7 mouse cellular contexts compared by ENCODE assay signal in genomic region chr6:100483084-100483810, GRCm38 (mm10).
DNase-seq lines count a peak whose midpoint lies in the region; ATAC-seq and TF ChIP-seq lines count a peak whose summit lies in the region.

No protein-coding gene starts in this region.

- TF ChIP-seq CTCF in bone marrow macrophage, adult 2 months (IDR thresholded peaks at IDR 0.05; ENCODE audit: low read depth, low read length) = no peak

- H3K27me3 ChIP-seq in midbrain, embryonic 11.5 days (ENCODE audit: control insufficient read depth, insufficient read depth, low read length) = no peaks in the 10 kb centered on the region; the same call in 1 of the 2 replicates
- peaks cover 6% of the 10 kb centered on the region; the same call in 1 of the 2 replicates for H3K27me3 ChIP-seq in midbrain, embryonic 15.5 days (replicated peaks)
- H3K27me3 ChIP-seq in intestine, embryonic 15.5 days (replicated peaks) = no peaks in the 10 kb centered on the region

- DNase-seq in midbrain, embryonic 11.5 days (ENCODE audit: low spot score, missing footprints) = peak; percentile 72
- DNase-seq in thymus, postnatal 14 days = peak; percentile 44
- DNase-seq in layer of hippocampus, postnatal 25 days (ENCODE audit: extremely low spot score in 1 of 2, low spot score in 1 of 2) = no peak
- DNase-seq in cerebellum, postnatal 36 days = no peak

- H3K4me1 ChIP-seq in midbrain, embryonic 11.5 days (ENCODE audit: control insufficient read depth, insufficient read depth, low read length) = no peaks in the 10 kb centered on the region
- no peaks in the 10 kb centered on the region for H3K4me1 ChIP-seq in midbrain, embryonic 15.5 days
- peaks cover 41% of the 10 kb centered on the region for H3K4me1 ChIP-seq in bone marrow macrophage, adult 2 months (ENCODE audit: control insufficient read depth, insufficient read depth, low read length)
- H3K4me1 ChIP-seq in intestine, embryonic 15.5 days (replicated peaks) = peaks cover 16% of the 10 kb centered on the region

- no peak overlapping the region for H3K4me3 ChIP-seq in midbrain, embryonic 11.5 days (ENCODE audit: low read depth, low read length)
- H3K4me3 ChIP-seq in midbrain, embryonic 15.5 days = no peak overlapping the region
- H3K4me3 ChIP-seq in bone marrow macrophage, adult 2 months (ENCODE audit: insufficient read depth, low read length) = 0 out of 2 replicates have a peak overlapping the region, but pooled peaks have one; percentile 9
- H3K4me3 ChIP-seq in intestine, embryonic 15.5 days (replicated peaks) = no peak overlapping the region

- TF ChIP-seq POLR2A in bone marrow macrophage, adult 2 months (IDR thresholded peaks at IDR 0.05; ENCODE audit: borderline replicate concordance, low read depth, low read length) = no peak

- 24% methylated on average over 14 of the region's 14 CpGs for WGBS in midbrain, embryonic 11.5 days
- 21% methylated on average over 14 of the region's 14 CpGs for WGBS in midbrain, embryonic 15.5 days
- 4% methylated on average over 14 of the region's 14 CpGs for WGBS in intestine, embryonic 15.5 days

- no peak overlapping the region for H3K27ac ChIP-seq in midbrain, embryonic 11.5 days (ENCODE audit: low read depth, low read length)
- no peak overlapping the region for H3K27ac ChIP-seq in midbrain, embryonic 15.5 days
- no peak overlapping the region for H3K27ac ChIP-seq in bone marrow macrophage, adult 2 months (ENCODE audit: insufficient read depth, low read depth, low read length)
- H3K27ac ChIP-seq in intestine, embryonic 15.5 days = no peak overlapping the region

- no peak overlapping the region for H3K4me2 ChIP-seq in midbrain, embryonic 11.5 days
- H3K4me2 ChIP-seq in midbrain, embryonic 15.5 days = no peak overlapping the region
- peak overlapping the region; percentile 35 for H3K4me2 ChIP-seq in intestine, embryonic 15.5 days (replicated peaks)

- ATAC-seq in midbrain, embryonic 11.5 days (ENCODE audit: low FRiP score) = no peak
- ATAC-seq in midbrain, embryonic 15.5 days (replicated peaks) = no peak
- ATAC-seq in intestine, embryonic 15.5 days = peak; percentile 82

- H3K9ac ChIP-seq in midbrain, embryonic 11.5 days (ENCODE audit: low read length) = no peak overlapping the region
- H3K9ac ChIP-seq in midbrain, embryonic 15.5 days = no peak overlapping the region
- 0 out of 2 replicates have a peak overlapping the region, but pooled peaks have one; percentile 1 for H3K9ac ChIP-seq in intestine, embryonic 15.5 days

- H3K36me3 ChIP-seq in midbrain, embryonic 11.5 days (ENCODE audit: control insufficient read depth, insufficient read depth, low read length) = no peaks in the 10 kb centered on the region
- no peaks in the 10 kb centered on the region for H3K36me3 ChIP-seq in midbrain, embryonic 15.5 days (replicated peaks)
- H3K36me3 ChIP-seq in intestine, embryonic 15.5 days = no peaks in the 10 kb centered on the region

- H3K9me3 ChIP-seq in midbrain, embryonic 11.5 days (ENCODE audit: control insufficient read depth, low read length) = peaks cover 5% of the 10 kb centered on the region; the same call in 1 of the 2 replicates
- 0 out of 2 replicates have a peak, but pooled peaks cover 3% of the 10 kb centered on the region for H3K9me3 ChIP-seq in midbrain, embryonic 15.5 days
- no peaks in the 10 kb centered on the region for H3K9me3 ChIP-seq in intestine, embryonic 15.5 days

Comparison
In these comparisons a context has a peak if more than half of its experiments do, and no peak if none do; other contexts are left out.
1. DNase-seq: peak in midbrain, embryonic 11.5 days (single experiment) and thymus, postnatal 14 days (single experiment); none in layer of hippocampus, postnatal 25 days (0 of 2) and cerebellum, postnatal 36 days (0 of 2).